Mouse (Mus musculus) liver, adult 2 months (tissue): Measurements from ENCODE around the gene Taf4. TPM values are rescaled to one million over a fixed set of nuclear protein-coding genes. Genes with fewer than 3 reads are reported as not detected.

ENCODE experiments used
- DNase-seq: peaks from one replicate; pipeline ENCODE4 v3.0.0-alpha.2; 2011; ENCODE audit warnings: low read depth, low spot score; ENCODE audit errors: extremely low read depth
- H3K27ac ChIP-seq: fragments of 200-500 bp; replicated peaks from 2 replicates; pipeline ENCODE4 v1.5.1; 2012; ENCODE audit warnings: low read depth, mild to moderate bottlenecking, control low read depth, inconsistent platforms, low read length; ENCODE audit not compliant: insufficient read depth
- H3K27me3 ChIP-seq: fragments of 200-500 bp; 2 replicates; pipeline ENCODE4 v1.6.1; 2012; ENCODE audit warnings: mild to moderate bottlenecking, moderate library complexity, low read length, inconsistent platforms; ENCODE audit not compliant: control insufficient read depth, insufficient read depth
- H3K36me3 ChIP-seq: fragments of 200-500 bp; 2 replicates; pipeline ENCODE4 v1.6.1; 2012; ENCODE audit warnings: low read length, inconsistent platforms; ENCODE audit not compliant: control insufficient read depth, insufficient read depth
- H3K4me1 ChIP-seq: fragments of 200-500 bp; 2 replicates; pipeline ENCODE4 v1.6.1; 2011; ENCODE audit warnings: low read length; ENCODE audit not compliant: control insufficient read depth, insufficient read depth
- H3K4me3 ChIP-seq: fragments of 200-500 bp; 2 replicates; pipeline ENCODE4 v1.5.1; 2011; ENCODE audit warnings: low read depth, mild to moderate bottlenecking, control low read depth, low read length, moderate library complexity; ENCODE audit not compliant: insufficient read depth
- H3K79me2 ChIP-seq: fragments of 200-500 bp; 2 replicates; pipeline ENCODE4 v1.6.1; 2012; ENCODE audit warnings: inconsistent platforms, mild to moderate bottlenecking, low read length, moderate library complexity; ENCODE audit not compliant: control insufficient read depth, insufficient read depth
- H3K9ac ChIP-seq: fragments of 200-500 bp; 2 replicates; pipeline ENCODE4 v1.6.1; 2012; ENCODE audit warnings: low read depth, mild to moderate bottlenecking, control low read depth, inconsistent platforms, low read length
- CTCF ChIP-seq: fragments of 200-500 bp; IDR thresholded peaks from 2 replicates; pipeline ENCODE4 v1.5.1; 2011; ENCODE audit warnings: low read depth, low read length, control low read depth
- POLR2A ChIP-seq: fragments of 200-500 bp; IDR thresholded peaks from 2 replicates; pipeline ENCODE4 v1.6.1; 2011; ENCODE audit warnings: low read length, control low read depth; ENCODE audit not compliant: insufficient read depth; ENCODE audit errors: extremely low read depth
- WGBS: fragments of 180-500 bp; shearing (Covaris S2); methylation state at CpG from one replicate; pipeline ENCODE4 v1.1.7; 2018; 5-methylcytosine and 5-hydroxymethylcytosine counted together
- polyA plus RNA-seq: library from polyadenylated mRNA; depleted of rRNA; stranded (reverse); fragments of >200 nt; gene quantifications from 2 replicates; pipeline ENCODE4 v1.2.3, GENCODE M21; 2012
- total RNA-seq: library from RNA; depleted of rRNA; stranded (reverse); fragments of >200 nt; gene quantifications from 2 replicates; pipeline ENCODE4 v1.2.3, GENCODE M21; 2014

Gene Taf4
- total and polyA plus RNA-seq, 2 experiments, result 4.0 to 4.3 TPM

- 90% methylated on average over 6 of the region's 6 CpGs for WGBS
- no peak for TF ChIP-seq POLR2A
- TF ChIP-seq CTCF, result no peak
- no peaks in the 10 kb centered on the region for H3K4me1 ChIP-seq
These were observed 52.4 kb downstream of the Taf4 start for GRCm38 (mm10) chr2:179924038-179924437.

GRCm38 (mm10) chr2:179921021-179921653 is 55.3 kb downstream of the Taf4 start:
- TF ChIP-seq CTCF, result no peak
- no peak for TF ChIP-seq POLR2A
- H3K27ac ChIP-seq, result no peak overlapping the region
- DNase-seq, result no peak
- 95% methylated on average over 8 of the region's 8 CpGs for WGBS
- H3K27me3 ChIP-seq, result no peaks in the 10 kb centered on the region
- H3K4me1 ChIP-seq, result no peaks in the 10 kb centered on the region
- no peaks in the 10 kb centered on the region for H3K79me2 ChIP-seq
- H3K4me3 ChIP-seq, result no peak overlapping the region
- H3K36me3 ChIP-seq, result peaks cover 20% of the 10 kb centered on the region
- no peak overlapping the region for H3K9ac ChIP-seq

More at GRCm38 (mm10) chr2:179924038-179924437, 52.4 kb downstream of the Taf4 start:
- peaks cover 21% of the 10 kb centered on the region for H3K36me3 ChIP-seq
- H3K9ac ChIP-seq, result no peak overlapping the region
- no peak overlapping the region for H3K4me3 ChIP-seq
- DNase-seq, result no peak
- H3K27me3 ChIP-seq, result no peaks in the 10 kb centered on the region
- no peaks in the 10 kb centered on the region for H3K79me2 ChIP-seq
- no peak overlapping the region for H3K27ac ChIP-seq

GRCm38 (mm10) chr2:179920042-179920441 is 56.4 kb downstream of the Taf4 start:
- H3K9ac ChIP-seq, result no peak overlapping the region
- H3K4me1 ChIP-seq, result no peaks in the 10 kb centered on the region
- H3K4me3 ChIP-seq, result no peak overlapping the region
- peak; percentile 20 for DNase-seq
- no peak overlapping the region for H3K27ac ChIP-seq
- no peaks in the 10 kb centered on the region for H3K27me3 ChIP-seq
- no peaks in the 10 kb centered on the region for H3K79me2 ChIP-seq
- TF ChIP-seq POLR2A (no peak), CTCF (no peak)
- WGBS, result 43% methylated on average over 4 of the region's 4 CpGs
- peaks cover 20% of the 10 kb centered on the region for H3K36me3 ChIP-seq

GRCm38 (mm10) chr2:179916877-179917673 is 59.4 kb downstream of the Taf4 start:
- Histone ChIP-seq H3K27me3 (no peaks in the 10 kb centered on the region), H3K4me1 (no peaks in the 10 kb centered on the region), H3K36me3 (peaks cover 30% of the 10 kb centered on the region), H3K4me3 (no peak overlapping the region), H3K9ac (no peak overlapping the region), H3K27ac (no peak overlapping the region), H3K79me2 (no peaks in the 10 kb centered on the region)
- TF ChIP-seq POLR2A (no peak), CTCF (peak; percentile 93)
- peak; percentile 54 for DNase-seq
- WGBS, result 46% methylated on average over 5 of the region's 5 CpGs

GRCm38 (mm10) chr2:179914246-179914645 is 62.2 kb downstream of the Taf4 start:
- no peak overlapping the region for H3K4me3 ChIP-seq
- peaks cover 19% of the 10 kb centered on the region for H3K36me3 ChIP-seq
- H3K27me3 ChIP-seq, result no peaks in the 10 kb centered on the region
- no peak for DNase-seq
- H3K4me1 ChIP-seq, result no peaks in the 10 kb centered on the region
- H3K9ac ChIP-seq, result no peak overlapping the region
- no peak overlapping the region for H3K27ac ChIP-seq
- TF ChIP-seq POLR2A (no peak), CTCF (peak; percentile 45)
- H3K79me2 ChIP-seq, result no peaks in the 10 kb centered on the region
- 73% methylated on average over 2 of the region's 2 CpGs for WGBS

- H3K27me3 ChIP-seq, result no peaks in the 10 kb centered on the region
- H3K4me1 ChIP-seq, result no peaks in the 10 kb centered on the region
- no peak overlapping the region for H3K27ac ChIP-seq
- TF ChIP-seq POLR2A (no peak), CTCF (no peak)
- H3K4me3 ChIP-seq, result no peak overlapping the region
- no peak for DNase-seq
- 92% methylated on average over 15 of the region's 15 CpGs for WGBS
- no peak overlapping the region for H3K9ac ChIP-seq
- no peaks in the 10 kb centered on the region for H3K79me2 ChIP-seq
- H3K36me3 ChIP-seq, result peaks cover 19% of the 10 kb centered on the region
These were observed 63.1 kb downstream of the Taf4 start for GRCm38 (mm10) chr2:179913349-179913748.
